Mouse (Mus musculus) testis, postnatal 10 days (tissue): ENCODE measurements at regions not wholly inside any gene's neighbourhood (a gene's known extent, or its start where the extent isn't known, plus 50 kb on each side); places are given as distances from the start of the nearest gene placed in this dataset.
"Not testable (repeated sequence)": the region's sequence is repeated elsewhere in the genome, so short reads cannot be mapped to it uniquely, and the experiment has no call there.

Source experiments
- DNase-seq: peaks from one replicate; pipeline ENCODE4 v3.0.0; 2021; ENCODE audit warnings: low spot score

DNA sequence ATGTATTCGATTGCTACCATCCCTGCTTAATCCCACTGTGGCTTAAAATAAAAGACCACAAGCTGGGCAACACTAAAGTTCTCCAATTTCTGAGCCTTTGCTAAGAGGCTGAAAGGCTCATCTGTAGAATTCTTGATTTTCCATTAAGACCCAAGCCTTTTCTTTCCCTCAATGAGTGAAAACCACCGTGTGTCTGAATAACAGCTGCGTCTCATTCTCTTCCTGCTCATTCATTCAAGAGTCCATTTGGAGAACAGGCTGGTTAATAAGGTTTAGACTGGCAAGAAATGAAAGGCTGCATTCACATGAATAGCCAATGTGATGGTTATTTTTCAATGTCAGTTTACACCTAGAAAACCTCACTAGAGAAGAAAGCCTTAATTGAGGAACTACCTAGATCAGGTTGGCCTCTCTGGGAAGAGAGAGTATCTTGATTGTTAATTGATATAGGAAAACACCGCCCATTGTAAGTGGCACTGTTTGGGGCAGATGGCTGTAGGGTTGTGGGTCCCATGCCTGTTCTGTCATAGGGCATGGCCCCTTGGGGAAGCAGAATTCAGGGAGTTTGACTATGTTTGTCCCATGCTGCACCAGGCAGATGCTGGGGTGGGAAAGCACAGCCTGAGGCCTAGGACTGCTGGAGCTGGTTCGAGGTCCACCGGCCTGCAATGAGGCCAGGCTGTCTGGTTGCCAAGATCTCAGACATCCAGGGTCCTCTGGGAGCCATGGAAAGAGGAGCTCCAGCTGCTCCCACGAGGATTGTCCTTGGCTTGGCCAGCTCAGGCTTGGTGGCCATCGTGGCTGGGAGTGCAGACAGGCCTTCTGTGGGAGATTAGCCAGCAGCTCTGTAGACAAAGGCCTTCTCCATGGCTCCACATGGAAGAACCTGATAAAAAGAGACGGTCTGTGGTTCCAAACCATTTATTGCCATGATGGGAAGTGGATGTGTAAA lies 161.3 kb upstream of the Castor2 start:
- no peak for DNase-seq

DNA sequence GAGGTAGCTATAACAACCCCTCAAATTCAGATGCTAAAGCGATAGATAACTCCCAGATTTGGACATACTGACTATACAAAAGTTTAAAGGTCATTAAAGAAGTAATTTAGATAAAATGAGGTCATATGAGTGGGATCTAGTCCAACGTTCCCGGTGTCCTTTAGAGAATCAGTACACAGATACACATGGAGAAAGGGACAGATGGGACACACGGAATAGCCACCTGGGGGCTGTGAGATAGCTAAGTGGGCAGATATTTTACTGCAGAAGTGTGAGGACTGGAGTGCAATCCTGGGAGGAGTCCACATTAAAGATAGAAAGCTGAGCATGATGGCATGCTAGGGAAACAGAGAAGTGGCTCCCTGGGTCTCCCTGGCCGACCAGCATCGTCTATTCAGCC lies 164.1 kb upstream of the Castor2 start:
- DNase-seq: no peak

DNA sequence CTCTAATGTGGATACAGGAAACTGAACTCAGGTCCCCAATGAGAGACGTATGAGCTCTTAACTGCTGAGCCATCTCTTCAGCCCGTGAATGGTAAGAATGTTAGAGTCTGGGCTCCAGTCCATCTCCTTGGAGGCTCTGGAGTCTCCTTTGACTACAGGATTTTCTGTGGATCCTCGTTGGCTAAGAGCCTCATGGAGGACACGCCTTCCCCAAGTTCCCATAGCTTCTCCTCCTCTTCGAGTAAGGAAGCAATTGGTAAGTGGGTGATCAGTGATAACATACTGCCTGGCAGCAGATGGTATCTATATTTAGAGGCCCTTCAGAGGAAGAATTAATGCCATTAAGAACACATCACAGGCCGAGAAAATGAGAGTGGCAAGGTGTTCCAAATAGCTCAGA lies 164.5 kb upstream of the Castor2 start:
- no peak for DNase-seq

DNA sequence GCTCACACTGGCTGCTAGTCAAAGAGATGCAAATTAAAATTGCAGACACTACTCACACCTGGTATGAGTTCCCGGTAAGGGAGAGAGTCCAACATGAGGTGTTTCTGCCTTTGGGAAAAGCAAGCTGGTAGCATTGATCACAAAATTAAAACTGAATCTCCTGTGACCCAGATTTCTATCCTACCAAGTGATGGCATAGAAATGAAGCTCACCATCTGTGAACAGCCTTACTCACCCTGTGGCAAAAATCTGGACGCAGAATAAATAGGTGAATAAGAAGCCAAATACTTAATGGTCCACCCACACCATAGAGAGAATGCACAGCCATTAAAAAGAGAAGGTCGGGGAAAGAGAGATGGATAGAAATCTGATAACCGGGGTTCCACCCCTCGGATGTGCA lies 169.4 kb upstream of the Castor2 start:
- DNase-seq: no peak

DNA sequence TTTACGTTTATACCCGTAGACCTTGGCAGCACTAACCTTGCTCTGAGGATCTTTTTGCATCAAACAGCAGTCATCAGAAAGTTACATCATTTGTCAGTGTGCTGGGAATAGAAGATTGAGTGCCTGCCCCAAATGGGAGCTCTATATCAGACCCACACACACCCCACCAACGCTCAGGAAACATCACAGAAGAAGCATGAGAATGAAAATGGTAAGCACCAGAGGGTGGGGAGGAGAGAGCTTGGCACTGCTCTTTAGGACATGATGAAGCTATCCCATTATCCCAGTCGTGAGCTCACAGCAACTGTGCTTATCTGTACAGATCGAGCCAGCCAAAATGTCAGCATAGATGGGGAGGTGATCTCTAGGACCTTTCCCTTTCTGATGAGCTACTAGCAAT lies 172.5 kb upstream of the Castor2 start:
- no peak for DNase-seq

DNA sequence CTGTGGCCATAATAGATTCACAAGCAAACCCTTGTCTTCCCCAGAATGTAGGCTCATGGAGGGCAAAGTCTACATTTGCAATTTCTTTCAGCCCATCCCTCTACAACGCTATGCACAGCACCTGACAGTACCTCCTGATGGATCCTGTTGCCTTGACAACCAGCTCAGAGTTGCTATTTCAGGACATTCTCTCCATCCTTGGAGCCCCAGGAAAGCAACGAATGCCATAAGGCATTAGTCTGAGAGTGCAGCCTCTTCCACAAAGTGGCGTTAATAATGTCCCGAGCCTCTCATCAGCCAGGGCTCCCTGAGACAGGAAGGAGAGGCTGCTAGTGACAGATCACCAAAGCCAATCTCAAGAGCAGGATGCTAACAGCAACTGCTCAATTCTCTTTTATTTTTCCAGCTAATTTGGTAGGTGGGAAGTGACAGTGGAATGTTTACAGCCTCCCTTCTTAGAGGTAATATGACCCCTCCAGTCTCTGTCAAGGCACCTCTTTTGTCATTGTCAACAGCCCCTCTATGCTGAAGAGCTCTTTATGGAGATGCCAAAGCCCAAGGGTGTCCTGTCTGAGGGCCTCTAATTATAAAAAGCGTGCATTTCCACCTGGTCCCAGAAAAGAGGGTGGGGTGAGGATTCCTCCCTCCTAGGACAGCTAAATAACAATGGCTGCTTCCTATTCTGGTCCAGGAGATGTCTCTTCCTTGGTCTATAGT lies 174.2 kb upstream of the Castor2 start:
- DNase-seq: no peak

DNA sequence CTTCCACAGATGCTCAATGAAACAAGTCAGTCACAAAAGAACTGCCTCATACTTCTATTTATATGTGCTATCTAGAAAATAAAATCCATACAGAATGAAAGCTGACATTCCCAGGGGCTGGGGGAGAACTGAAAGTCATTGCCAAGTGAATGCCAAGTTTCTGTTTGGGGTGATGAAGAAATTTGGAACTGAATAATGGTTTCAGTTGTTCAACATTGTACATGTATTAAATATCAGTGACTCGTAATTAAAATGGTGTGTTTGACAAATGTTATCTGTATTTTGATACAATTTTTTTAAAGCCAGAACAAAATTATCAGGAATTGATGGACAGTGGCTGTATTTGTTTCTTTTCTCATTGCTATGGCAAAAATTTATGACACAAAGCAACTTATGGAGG lies 177.3 kb upstream of the Castor2 start:
- no peak for DNase-seq

DNA sequence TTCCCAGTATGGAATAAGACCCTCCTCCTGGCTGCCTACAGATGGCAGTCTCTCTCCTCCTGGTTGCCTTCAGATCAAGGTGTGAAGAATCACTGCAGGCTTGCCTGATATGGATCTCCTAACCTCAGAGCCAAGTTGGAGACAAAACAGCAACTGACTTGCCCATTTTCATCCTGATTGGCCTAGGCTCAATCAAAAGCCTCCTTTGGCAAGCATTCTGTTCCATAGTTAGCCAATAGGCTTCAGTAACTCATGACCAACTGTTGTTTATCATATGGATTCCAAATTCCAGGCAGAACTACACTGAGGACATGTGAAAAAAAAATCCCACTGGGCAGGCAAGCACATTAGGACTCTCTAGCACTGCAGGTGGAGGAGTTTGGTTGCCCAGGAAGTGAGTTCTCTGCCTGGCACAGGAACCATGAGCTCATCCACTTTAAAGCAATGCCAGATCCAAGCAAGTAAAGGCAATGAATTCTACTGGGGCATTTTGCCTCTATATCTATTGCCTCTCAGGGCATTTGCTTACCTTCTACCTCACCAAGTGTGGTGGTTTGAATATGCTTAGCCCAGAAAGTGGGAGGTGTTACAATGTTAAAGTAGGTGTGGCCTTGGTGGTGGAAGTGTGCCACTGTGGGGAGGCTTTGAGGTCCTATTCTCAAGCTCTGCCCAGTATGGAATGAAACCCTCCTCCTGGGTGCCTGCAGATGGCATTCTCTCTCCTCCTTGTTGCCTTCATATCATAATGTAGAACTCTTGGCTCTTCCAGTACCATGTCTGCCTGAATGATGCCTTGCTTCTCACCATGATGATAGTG lies 183.6 kb upstream of the Castor2 start:
- no peak for DNase-seq

DNA sequence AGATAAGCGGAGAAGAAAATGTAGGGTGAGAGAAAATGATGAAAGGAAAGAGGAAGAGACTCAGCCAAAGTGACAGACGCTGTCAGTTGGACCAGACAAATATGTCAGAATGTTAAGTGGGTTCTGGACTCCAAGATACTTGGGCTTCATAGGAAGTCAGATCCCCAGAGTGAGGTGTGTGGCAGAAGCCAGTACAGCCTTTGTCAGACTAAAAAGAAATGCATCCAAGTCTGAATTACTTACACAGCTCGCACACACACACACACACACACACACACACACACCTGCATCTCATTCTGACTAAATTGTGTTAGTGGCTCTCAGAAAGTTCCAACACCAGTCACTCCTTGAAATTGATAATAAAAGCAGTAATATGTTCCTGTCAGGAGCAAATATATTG lies 192.1 kb upstream of the Castor2 start:
- DNase-seq: no peak

DNA sequence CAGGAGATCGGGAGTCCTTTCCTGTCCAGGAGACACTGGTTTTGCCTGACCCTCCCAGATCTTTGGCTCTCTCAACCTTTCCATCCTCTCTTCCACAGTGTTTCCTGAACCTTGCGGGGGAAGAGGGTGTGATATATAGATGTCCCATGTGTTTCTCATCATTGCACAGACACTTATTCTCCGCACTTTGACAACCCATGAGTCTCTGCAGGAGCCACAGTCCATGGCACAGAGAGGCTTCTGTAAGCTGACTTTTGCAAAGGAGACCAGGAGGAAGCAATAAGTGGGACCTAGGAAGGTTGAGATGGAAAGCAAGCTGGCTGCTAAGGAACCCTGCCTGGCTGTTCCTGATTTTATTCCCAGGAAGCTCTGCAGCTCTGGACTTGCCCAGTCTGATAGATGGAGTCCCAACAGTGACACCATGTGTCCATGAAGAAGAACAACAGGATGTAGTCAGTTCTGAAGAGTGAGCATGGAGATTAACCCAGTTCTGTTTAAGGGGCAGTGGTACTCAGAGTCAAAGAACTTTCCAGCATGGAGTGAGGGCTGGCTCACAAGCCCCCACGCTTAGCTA lies 201.4 kb upstream of the Castor2 start:
- no peak for DNase-seq

DNA sequence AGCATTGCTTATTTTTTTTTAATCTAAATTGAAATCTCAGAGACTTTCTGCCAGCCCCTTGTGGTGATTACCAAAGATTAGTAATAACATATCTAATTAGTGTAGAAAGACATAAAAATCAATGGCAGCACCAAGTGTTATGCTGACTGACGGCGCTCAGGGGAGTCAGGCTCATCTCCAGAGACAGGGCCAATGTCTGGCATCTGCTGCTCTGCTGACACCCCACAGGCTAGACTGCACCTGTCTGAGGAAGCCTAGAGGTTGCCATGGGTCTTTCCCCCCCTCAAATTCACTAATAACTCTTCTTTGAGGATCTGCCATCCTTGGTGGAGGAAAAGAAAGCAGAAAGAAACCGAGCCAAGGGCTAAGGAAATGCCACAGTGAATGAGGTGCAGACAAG lies 208.8 kb upstream of the Castor2 start:
- no peak for DNase-seq

DNA sequence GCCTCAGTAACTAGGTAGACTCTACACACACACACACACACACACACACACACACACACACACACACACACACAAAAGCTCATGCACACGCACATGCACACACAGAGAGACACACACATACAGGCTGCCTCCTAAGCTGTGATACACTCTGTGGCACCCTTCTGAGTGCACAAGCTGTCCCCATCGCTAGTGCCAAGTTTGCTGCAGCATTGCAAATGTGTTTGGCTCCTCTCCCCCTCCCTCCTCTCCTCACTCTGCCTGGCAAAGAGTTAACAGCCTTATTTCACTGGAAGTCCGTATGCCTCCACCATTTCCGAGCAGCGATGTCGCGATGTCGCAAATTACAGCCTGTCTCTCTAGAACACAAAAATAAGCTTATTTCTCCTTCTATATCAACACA lies 209.7 kb upstream of the Castor2 start:
- no peak for DNase-seq

DNA sequence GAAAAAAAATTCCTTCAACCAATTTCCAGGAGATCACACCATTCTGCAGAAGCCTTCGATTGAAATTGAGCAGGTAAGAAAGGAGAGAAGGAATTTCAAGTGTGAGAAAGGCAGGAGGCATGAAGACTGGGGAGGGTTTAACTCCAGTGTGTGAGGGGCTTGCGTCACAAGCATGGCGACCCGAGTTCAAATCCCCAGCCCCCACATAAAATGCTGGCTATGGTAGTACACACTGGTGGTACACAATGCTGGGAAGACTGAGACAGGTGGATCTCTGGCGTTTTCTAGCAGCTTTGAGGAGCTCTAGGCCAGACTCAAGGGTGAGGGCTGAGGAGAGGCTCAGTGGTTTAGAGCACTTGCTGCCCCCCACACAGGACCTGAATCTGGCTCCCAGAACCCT lies 214.0 kb upstream of the Castor2 start:
- DNase-seq: no peak

DNA sequence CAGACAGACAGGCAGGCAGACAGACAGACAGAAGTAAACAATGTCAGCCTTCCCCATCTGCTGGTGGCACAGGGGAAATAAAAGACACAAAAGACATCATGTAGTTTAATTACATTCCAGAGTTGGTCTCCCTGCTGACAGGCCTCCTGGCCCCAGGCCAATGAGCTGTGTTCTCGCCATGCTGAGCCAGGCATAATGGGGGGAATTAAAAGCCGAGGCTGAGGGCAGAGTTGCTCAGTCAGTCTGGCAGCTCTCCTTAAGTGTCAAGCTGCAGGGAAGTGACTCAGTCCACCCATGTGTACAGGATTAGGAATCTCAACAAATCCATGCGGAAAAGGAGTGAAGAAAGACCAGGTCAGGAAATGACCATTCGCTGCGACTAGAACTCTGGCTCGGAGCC lies 214.5 kb upstream of the Castor2 start:
- peak; percentile 54 for DNase-seq

DNA sequence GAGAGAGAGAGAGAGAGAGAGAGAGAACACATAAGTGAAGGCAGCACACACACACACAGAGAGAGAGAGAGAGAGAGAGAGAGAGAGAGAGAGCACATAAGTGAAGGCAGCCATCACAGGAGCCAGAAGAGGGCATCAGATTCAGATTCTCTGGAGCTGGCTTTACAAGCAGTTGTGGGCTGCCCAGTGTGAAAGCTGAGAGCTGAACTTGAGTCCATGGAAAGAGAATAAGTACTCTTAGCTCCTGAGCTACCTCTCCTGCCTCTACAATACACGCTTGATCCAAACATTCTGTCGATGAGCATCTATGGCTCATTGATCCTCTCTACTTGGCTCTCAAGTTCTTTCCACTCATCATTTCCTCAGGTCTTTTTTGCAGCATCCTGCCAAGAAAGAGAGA lies 214.9 kb upstream of the Castor2 start:
- no peak for DNase-seq

DNA sequence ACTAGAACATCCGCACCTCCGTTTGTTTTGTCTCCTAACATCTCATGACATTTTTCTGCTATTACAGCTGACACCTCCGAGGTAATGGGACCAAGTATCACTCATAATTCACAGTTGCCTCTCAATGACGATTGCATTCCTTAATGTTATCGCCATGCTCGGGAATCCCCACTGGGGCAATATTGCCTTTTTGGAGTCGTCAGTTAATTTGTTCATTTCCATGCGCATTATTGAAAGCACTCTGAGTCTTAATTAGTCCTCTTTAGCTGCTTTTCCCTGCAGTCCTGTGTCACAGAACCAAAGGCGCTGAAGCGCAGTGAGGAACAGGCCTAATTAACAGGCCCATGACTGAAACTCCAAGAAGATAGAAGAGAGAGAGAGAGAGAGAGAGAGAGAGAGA lies 255.0 kb upstream of the Castor2 start:
- no peak for DNase-seq

DNA sequence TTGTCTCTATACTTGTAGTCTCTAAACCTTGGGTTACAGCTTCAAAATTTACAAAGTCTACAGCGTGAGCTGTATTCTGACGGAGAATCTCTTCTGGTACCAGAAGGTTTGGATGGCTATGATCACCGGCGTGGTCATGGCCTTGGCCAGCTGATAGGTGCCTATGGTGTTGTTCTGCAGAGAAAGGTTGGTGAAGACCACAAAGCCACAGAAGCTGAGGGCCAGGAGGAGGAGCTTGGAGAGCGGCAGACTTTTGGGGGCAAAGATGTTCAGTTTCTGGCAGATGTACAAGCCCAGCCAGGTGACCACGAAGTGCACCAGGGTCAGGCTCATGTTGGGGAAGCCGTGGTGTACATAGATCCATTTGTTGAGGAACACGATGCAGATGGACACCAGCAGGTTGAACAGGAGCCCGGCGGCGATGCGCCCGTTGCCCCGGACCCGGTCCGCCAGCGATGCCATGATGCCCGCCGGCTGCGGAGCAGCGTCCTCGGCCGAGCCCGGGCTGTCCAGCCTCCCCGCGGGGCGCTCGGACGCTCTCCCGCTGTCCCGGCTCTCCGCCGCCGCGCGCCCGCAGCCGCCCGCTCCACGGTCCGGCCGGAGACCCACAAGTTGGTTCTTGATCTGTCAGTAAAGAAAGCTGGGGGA lies 257.3 kb upstream of the Castor2 start:
- not testable (repeated sequence) for DNase-seq

DNA sequence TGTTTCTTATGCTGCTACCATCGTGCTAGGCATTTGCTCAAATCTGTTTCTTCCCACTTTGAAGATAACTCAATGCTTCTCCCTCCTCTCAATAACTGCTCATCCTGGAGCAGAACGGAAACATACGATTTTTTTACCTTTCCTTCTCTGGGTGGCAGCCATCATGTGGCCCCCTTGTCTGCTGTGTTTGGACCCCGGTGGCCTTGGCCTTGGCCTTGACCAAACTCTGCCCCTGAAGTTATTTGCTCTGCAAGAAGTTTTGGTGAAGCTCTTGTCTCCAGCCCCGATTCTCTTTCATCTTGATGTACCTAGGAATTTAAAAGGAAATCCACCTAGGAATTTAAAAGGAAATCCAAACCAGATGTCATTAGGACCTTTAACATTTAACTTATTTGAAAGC lies 261.2 kb upstream of the Castor2 start:
- DNase-seq: no peak

DNA sequence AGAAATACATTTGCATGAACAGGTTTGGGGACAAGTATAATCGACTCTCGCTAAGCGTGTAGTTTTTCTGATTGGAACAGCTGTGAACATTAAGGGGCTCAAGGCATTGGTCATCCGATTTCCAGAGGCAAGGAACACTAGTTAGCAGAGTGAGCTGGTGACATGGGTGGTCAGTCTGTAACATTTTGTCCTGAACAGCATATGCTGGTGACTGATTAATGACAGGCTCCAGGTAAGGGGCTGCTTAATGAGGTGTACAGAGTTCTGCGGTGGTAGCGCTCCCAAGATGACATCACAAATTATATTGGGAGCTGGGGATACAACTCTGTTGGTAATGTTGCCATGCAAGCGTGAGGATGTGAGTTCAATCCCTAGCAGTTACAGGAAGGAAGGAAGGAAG lies 266.3 kb upstream of the Castor2 start:
- no peak for DNase-seq

DNA sequence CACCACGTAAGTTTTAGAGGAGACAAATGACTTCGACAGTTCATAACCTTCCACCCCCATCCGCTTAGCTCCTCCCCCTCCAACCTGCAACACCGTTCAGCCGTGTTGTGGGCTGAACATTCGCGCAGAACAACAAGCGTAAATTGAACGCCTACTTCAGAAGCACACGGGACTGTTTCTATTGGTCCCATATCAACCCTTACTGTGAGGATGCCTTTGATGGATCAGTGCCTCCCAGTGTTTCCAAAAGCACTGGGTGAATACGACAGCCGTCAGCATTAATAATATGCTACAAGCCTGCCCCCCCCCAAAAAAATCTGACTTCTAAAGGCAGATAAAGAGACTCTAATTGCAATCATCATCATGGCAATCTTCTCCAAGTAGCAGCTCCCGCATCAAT lies 271.3 kb upstream of the Castor2 start:
- DNase-seq: no peak

DNA sequence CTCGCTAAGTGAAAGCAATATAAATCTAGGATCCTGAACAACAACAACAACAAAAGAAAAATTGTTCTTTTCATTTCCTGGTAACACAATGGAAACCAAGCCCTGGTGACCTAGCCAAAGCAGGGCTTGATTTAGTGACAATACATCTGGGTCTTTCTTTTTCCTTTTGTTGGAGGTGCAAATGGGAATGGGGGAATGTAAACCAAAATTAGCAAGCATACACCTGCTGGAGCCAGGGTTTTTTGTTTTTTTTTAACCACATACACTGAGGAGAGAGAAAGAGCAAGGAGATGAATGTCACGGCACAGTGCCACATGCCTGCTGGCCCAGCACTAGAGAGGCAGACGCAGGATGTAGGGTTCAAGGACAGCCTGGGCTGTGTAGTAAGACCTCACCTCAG lies 275.6 kb upstream of the Castor2 start:
- no peak for DNase-seq

DNA sequence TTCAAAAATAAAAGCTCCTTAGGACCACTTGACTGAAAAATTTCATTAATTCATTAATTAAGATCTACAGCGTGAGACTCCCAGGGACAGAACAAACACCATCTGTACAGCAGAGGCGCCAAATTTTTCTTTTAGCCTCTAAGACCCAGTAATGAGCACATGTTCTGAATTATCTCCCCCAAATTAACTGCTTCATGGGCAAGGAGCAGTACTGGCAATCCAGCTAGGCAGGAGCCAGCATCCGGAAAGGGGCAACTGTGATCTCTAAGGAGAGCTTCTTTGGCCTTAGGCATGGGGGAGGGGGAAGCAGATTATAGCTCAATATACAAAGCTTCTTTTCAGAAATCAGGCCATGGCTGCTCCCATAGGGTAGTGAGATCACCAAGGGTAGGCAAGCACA lies 278.2 kb upstream of the Castor2 start:
- DNase-seq: no peak
